Mouse (Mus musculus) erythroblast, embryonic 14.5 days (primary cell): ENCODE measurements around the gene Mllt1.

Experiments
- GATA1 ChIP-seq: IDR thresholded peaks from 2 replicates; pipeline ENCODE4 v1.6.1; 2012; ENCODE audit warnings: low read length, inconsistent platforms, mixed read lengths
- TAL1 ChIP-seq: IDR thresholded peaks from 3 replicates; pipeline ENCODE4 v1.6.1; 2012; ENCODE audit warnings: low read length, inconsistent platforms, mixed read lengths

DNA sequence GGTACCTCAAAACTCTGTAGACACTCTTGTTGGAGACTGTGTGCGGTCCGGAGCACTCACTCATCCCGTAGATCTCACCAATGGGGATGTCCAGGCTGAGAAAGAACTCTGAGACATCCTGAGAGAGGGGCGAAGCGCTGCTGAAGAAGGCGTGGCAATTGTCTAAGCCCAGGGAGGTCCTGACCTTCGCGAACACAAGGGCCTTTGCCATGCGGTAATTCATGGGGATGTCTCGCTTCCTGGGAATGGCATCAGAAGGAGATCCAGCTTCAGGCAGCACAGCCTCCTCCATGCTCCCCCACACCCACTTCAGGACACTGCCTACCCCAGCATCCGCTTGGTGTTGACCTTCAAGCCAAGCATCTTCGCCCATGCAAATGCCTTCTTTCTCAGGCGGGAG is 85.5 kb downstream of the Mllt1 start:
- no peak for TF ChIP-seq GATA1
- no peak for TF ChIP-seq TAL1
